Mouse (Mus musculus) CD4-positive helper T cell, adult 2 months (primary cell): ENCODE data around the gene Gm37419.

Source experiments
- DNase-seq: peaks from one replicate; pipeline ENCODE4 v3.0.0-alpha.2; 2012; ENCODE audit warnings: low read depth, missing footprints, low spot score

Gm37419 gene

GRCm38 (mm10) chr16:23993351-23994321 lies 5.4 kb downstream of the Gm37419 start:
- no peak for DNase-seq

- DNase-seq, result no peak
Measured at GRCm38 (mm10) chr16:23996342-23996741, 8.1 kb downstream of the Gm37419 start.

- peak; percentile 45 for DNase-seq
Measured at GRCm38 (mm10) chr16:23997228-23997627, 8.9 kb downstream of the Gm37419 start.

GRCm38 (mm10) chr16:23997912-23998311 lies 9.6 kb downstream of the Gm37419 start:
- DNase-seq, result no peak

GRCm38 (mm10) chr16:24005928-24006327 lies 17.6 kb downstream of the Gm37419 start:
- DNase-seq, result no peak

- no peak for DNase-seq
Measured at GRCm38 (mm10) chr16:24009891-24010290, 21.6 kb downstream of the Gm37419 start.

GRCm38 (mm10) chr16:24011306-24011705 lies 23.0 kb downstream of the Gm37419 start:
- DNase-seq, result no peak

- no peak for DNase-seq
Measured at GRCm38 (mm10) chr16:24012066-24012465, 23.8 kb downstream of the Gm37419 start.

- DNase-seq, result no peak
Measured at GRCm38 (mm10) chr16:24014378-24014777, 26.1 kb downstream of the Gm37419 start.

- no peak for DNase-seq
Measured at GRCm38 (mm10) chr16:24016273-24016672, 28.0 kb downstream of the Gm37419 start.

GRCm38 (mm10) chr16:24016742-24017141 lies 28.5 kb downstream of the Gm37419 start:
- no peak for DNase-seq

GRCm38 (mm10) chr16:24021722-24022121 lies 33.4 kb downstream of the Gm37419 start:
- no peak for DNase-seq

- no peak for DNase-seq
Measured at GRCm38 (mm10) chr16:24022605-24023004, 34.3 kb downstream of the Gm37419 start.

GRCm38 (mm10) chr16:24025442-24025841 lies 37.2 kb downstream of the Gm37419 start:
- DNase-seq, result no peak

- DNase-seq, result no peak
Measured at GRCm38 (mm10) chr16:24029965-24030672, 41.8 kb downstream of the Gm37419 start.

GRCm38 (mm10) chr16:24033259-24033658 lies 45.0 kb downstream of the Gm37419 start:
- DNase-seq, result no peak

GRCm38 (mm10) chr16:24034450-24034849 lies 46.2 kb downstream of the Gm37419 start:
- DNase-seq, result no peak

GRCm38 (mm10) chr16:24035767-24036166 lies 47.5 kb downstream of the Gm37419 start:
- DNase-seq, result no peak

- DNase-seq, result no peak
Measured at GRCm38 (mm10) chr16:24036398-24036797, 48.1 kb downstream of the Gm37419 start.
